Mouse (Mus musculus): Measurements from ENCODE around the gene Spx. TPM values are rescaled to one million over a fixed set of nuclear protein-coding genes. Genes with fewer than 3 reads are reported as not detected.

Gene Spx
- polyA plus RNA-seq (2014; fragmentation: Nextera tagmentation; extraction: Ambion mirVana): 1.7 and 3.2 TPM in 2 replicates

GRCm38 (mm10) chr6:142412906-142413491 is at the start of gene Spx:
Gene Spx (plus strand): TSS chr6:142413441.
- H3K36me3 ChIP-seq (replicated peaks; ENCODE audit: control insufficient read depth, insufficient read depth): no peaks in the 10 kb centered on the region
- peak within 1 kb of the TSS; percentile 52 for H3K4me2 ChIP-seq (replicated peaks)
- ATAC-seq (ENCODE audit: low FRiP score): no peak
- peaks cover 4% of the 10 kb centered on the region; the same call in 1 of the 2 replicates for H3K4me1 ChIP-seq (replicated peaks; ENCODE audit: control insufficient read depth, insufficient read depth, low read length)
- DNase-seq (ENCODE audit: low spot score): no peak
- peaks cover 34% of the 10 kb centered on the region for H3K27me3 ChIP-seq (ENCODE audit: control insufficient read depth, insufficient read depth, low read length)
- H3K27ac ChIP-seq: no peak within 1 kb of the TSS
- no peaks in the 10 kb centered on the region for H3K9me3 ChIP-seq (ENCODE audit: control insufficient read depth, low read length)
- H3K9ac ChIP-seq: no peak within 1 kb of the TSS
- H3K4me3 ChIP-seq (replicated peaks; ENCODE audit: low read length): peak within 1 kb of the TSS; percentile 32
- 64% methylated on average over 11 of the region's 11 CpGs for WGBS

- 95% methylated on average over 8 of the region's 8 CpGs for WGBS
- peaks cover 96% of the 10 kb centered on the region for H3K36me3 ChIP-seq (replicated peaks; ENCODE audit: control insufficient read depth, insufficient read depth)
Observed at GRCm38 (mm10) chr6:142365742-142366472, 47.3 kb upstream of the Spx start.

GRCm38 (mm10) chr6:142366473-142367018 is 46.7 kb upstream of the Spx start:
- Histone ChIP-seq H3K27ac (no peak overlapping the region), H3K4me3 (replicated peaks; ENCODE audit: low read length) (no peak overlapping the region), H3K4me2 (replicated peaks) (no peak overlapping the region), H3K9me3 (ENCODE audit: control insufficient read depth, low read length) (no peaks in the 10 kb centered on the region), H3K9ac (no peak overlapping the region), H3K4me1 (replicated peaks; ENCODE audit: control insufficient read depth, insufficient read depth, low read length) (no peaks in the 10 kb centered on the region), H3K36me3 (replicated peaks; ENCODE audit: control insufficient read depth, insufficient read depth) (peaks cover 93% of the 10 kb centered on the region), H3K27me3 (ENCODE audit: control insufficient read depth, insufficient read depth, low read length) (no peaks in the 10 kb centered on the region)
- no peak for ATAC-seq (ENCODE audit: low FRiP score)
- 93% methylated on average over 10 of the region's 10 CpGs for WGBS
- DNase-seq (ENCODE audit: low spot score): no peak

More at GRCm38 (mm10) chr6:142365742-142366472, 47.3 kb upstream of the Spx start:
- Histone ChIP-seq H3K9ac (no peak overlapping the region), H3K4me1 (replicated peaks; ENCODE audit: control insufficient read depth, insufficient read depth, low read length) (no peaks in the 10 kb centered on the region), H3K4me2 (replicated peaks) (no peak overlapping the region), H3K4me3 (replicated peaks; ENCODE audit: low read length) (no peak overlapping the region), H3K27me3 (ENCODE audit: control insufficient read depth, insufficient read depth, low read length) (no peaks in the 10 kb centered on the region), H3K9me3 (ENCODE audit: control insufficient read depth, low read length) (no peaks in the 10 kb centered on the region), H3K27ac (no peak overlapping the region)
- DNase-seq (ENCODE audit: low spot score) (no peak), ATAC-seq (ENCODE audit: low FRiP score) (no peak)

- H3K9me3 ChIP-seq (ENCODE audit: control insufficient read depth, low read length): no peaks in the 10 kb centered on the region
- no peaks in the 10 kb centered on the region for H3K27me3 ChIP-seq (ENCODE audit: control insufficient read depth, insufficient read depth, low read length)
- ATAC-seq (ENCODE audit: low FRiP score) (no peak), DNase-seq (ENCODE audit: low spot score) (no peak)
- H3K4me3 ChIP-seq (replicated peaks; ENCODE audit: low read length): no peak overlapping the region
- no peak overlapping the region for H3K4me2 ChIP-seq (replicated peaks)
- H3K4me1 ChIP-seq (replicated peaks; ENCODE audit: control insufficient read depth, insufficient read depth, low read length): no peaks in the 10 kb centered on the region
- peaks cover 93% of the 10 kb centered on the region for H3K36me3 ChIP-seq (replicated peaks; ENCODE audit: control insufficient read depth, insufficient read depth)
- no peak overlapping the region for H3K9ac ChIP-seq
- WGBS: 92% methylated on average over 3 of the region's 3 CpGs
- no peak overlapping the region for H3K27ac ChIP-seq
Observed at GRCm38 (mm10) chr6:142367565-142367964, 45.7 kb upstream of the Spx start.

GRCm38 (mm10) chr6:142369568-142369967 is 43.7 kb upstream of the Spx start:
- Histone ChIP-seq H3K27me3 (ENCODE audit: control insufficient read depth, insufficient read depth, low read length) (no peaks in the 10 kb centered on the region), H3K27ac (no peak overlapping the region), H3K36me3 (replicated peaks; ENCODE audit: control insufficient read depth, insufficient read depth) (peaks cover 91% of the 10 kb centered on the region), H3K9ac (no peak overlapping the region), H3K4me2 (replicated peaks) (no peak overlapping the region), H3K4me1 (replicated peaks; ENCODE audit: control insufficient read depth, insufficient read depth, low read length) (no peaks in the 10 kb centered on the region), H3K9me3 (ENCODE audit: control insufficient read depth, low read length) (no peaks in the 10 kb centered on the region), H3K4me3 (replicated peaks; ENCODE audit: low read length) (no peak overlapping the region)
- WGBS: 91% methylated on average over 3 of the region's 3 CpGs
- ATAC-seq (ENCODE audit: low FRiP score) (no peak), DNase-seq (ENCODE audit: low spot score) (no peak)

- peaks cover 49% of the 10 kb centered on the region for H3K36me3 ChIP-seq (replicated peaks; ENCODE audit: control insufficient read depth, insufficient read depth)
- WGBS: 56% methylated on average over 1 of the region's 1 CpGs
- H3K4me1 ChIP-seq (replicated peaks; ENCODE audit: control insufficient read depth, insufficient read depth, low read length): no peaks in the 10 kb centered on the region
Observed at GRCm38 (mm10) chr6:142377081-142377480, 36.2 kb upstream of the Spx start.

GRCm38 (mm10) chr6:142378576-142379330 is 34.5 kb upstream of the Spx start:
- 94% methylated on average over 8 of the region's 8 CpGs for WGBS
- no peaks in the 10 kb centered on the region for H3K4me1 ChIP-seq (replicated peaks; ENCODE audit: control insufficient read depth, insufficient read depth, low read length)
- ATAC-seq (ENCODE audit: low FRiP score) (no peak), DNase-seq (ENCODE audit: low spot score) (no peak)
- no peaks in the 10 kb centered on the region for H3K9me3 ChIP-seq (ENCODE audit: control insufficient read depth, low read length)
- H3K9ac ChIP-seq: no peak overlapping the region
- no peak overlapping the region for H3K27ac ChIP-seq
- H3K4me3 ChIP-seq (replicated peaks; ENCODE audit: low read length): no peak overlapping the region
- H3K4me2 ChIP-seq (replicated peaks): no peak overlapping the region
- H3K27me3 ChIP-seq (ENCODE audit: control insufficient read depth, insufficient read depth, low read length): no peaks in the 10 kb centered on the region
- peaks cover 36% of the 10 kb centered on the region for H3K36me3 ChIP-seq (replicated peaks; ENCODE audit: control insufficient read depth, insufficient read depth)

More at GRCm38 (mm10) chr6:142377081-142377480, 36.2 kb upstream of the Spx start:
- Histone ChIP-seq H3K27ac (no peak overlapping the region), H3K9ac (no peak overlapping the region), H3K9me3 (ENCODE audit: control insufficient read depth, low read length) (no peaks in the 10 kb centered on the region), H3K4me3 (replicated peaks; ENCODE audit: low read length) (no peak overlapping the region), H3K4me2 (replicated peaks) (no peak overlapping the region), H3K27me3 (ENCODE audit: control insufficient read depth, insufficient read depth, low read length) (no peaks in the 10 kb centered on the region)
- no peak for ATAC-seq (ENCODE audit: low FRiP score)
- DNase-seq (ENCODE audit: low spot score): no peak

GRCm38 (mm10) chr6:142379961-142380360 is 33.3 kb upstream of the Spx start:
- WGBS: 95% methylated on average over 6 of the region's 6 CpGs
- DNase-seq (ENCODE audit: low spot score) (no peak), ATAC-seq (ENCODE audit: low FRiP score) (no peak)
- Histone ChIP-seq H3K27me3 (ENCODE audit: control insufficient read depth, insufficient read depth, low read length) (no peaks in the 10 kb centered on the region), H3K4me1 (replicated peaks; ENCODE audit: control insufficient read depth, insufficient read depth, low read length) (no peaks in the 10 kb centered on the region), H3K9ac (no peak overlapping the region), H3K4me3 (replicated peaks; ENCODE audit: low read length) (no peak overlapping the region), H3K9me3 (ENCODE audit: control insufficient read depth, low read length) (no peaks in the 10 kb centered on the region), H3K27ac (no peak overlapping the region), H3K4me2 (replicated peaks) (no peak overlapping the region), H3K36me3 (replicated peaks; ENCODE audit: control insufficient read depth, insufficient read depth) (peaks cover 24% of the 10 kb centered on the region)

GRCm38 (mm10) chr6:142381615-142382014 is 31.6 kb upstream of the Spx start:
- no peak overlapping the region for H3K4me2 ChIP-seq (replicated peaks)
- peaks cover 8% of the 10 kb centered on the region for H3K36me3 ChIP-seq (replicated peaks; ENCODE audit: control insufficient read depth, insufficient read depth)
- DNase-seq (ENCODE audit: low spot score) (no peak), ATAC-seq (ENCODE audit: low FRiP score) (no peak)
- no peak overlapping the region for H3K27ac ChIP-seq
- no peaks in the 10 kb centered on the region for H3K27me3 ChIP-seq (ENCODE audit: control insufficient read depth, insufficient read depth, low read length)
- peaks cover 4% of the 10 kb centered on the region for H3K4me1 ChIP-seq (replicated peaks; ENCODE audit: control insufficient read depth, insufficient read depth, low read length)
- H3K9me3 ChIP-seq (ENCODE audit: control insufficient read depth, low read length): no peaks in the 10 kb centered on the region
- WGBS: 93% methylated on average over 7 of the region's 7 CpGs
- no peak overlapping the region for H3K9ac ChIP-seq
- H3K4me3 ChIP-seq (replicated peaks; ENCODE audit: low read length): no peak overlapping the region
